Mouse (Mus musculus) intestine, embryonic 14.5 days (tissue): ENCODE data around the gene Pex11g. TPM values are rescaled to one million over a fixed set of nuclear protein-coding genes. Genes with fewer than 3 reads are reported as not detected.

ENCODE experiments used
- ATAC-seq: fragments of 200-750 bp; cut with Nextera tagmentation; replicated peaks from 2 replicates; pipeline ENCODE4 v1.8.0; 2017; ENCODE audit warnings: low read depth, moderate number of reproducible peaks, moderate TSS enrichment, moderate library complexity; ENCODE audit not compliant: low FRiP score, low TSS enrichment
- DNase-seq: peaks from one replicate; pipeline ENCODE4 v3.0.0-alpha.2; 2018; ENCODE audit warnings: low spot score
- H3K27ac ChIP-seq: fragments of 300-500 bp; sonication (generic); 2 replicates; pipeline ENCODE4 v1.5.1; 2014; ENCODE audit warnings: low read depth, mild to moderate bottlenecking, control low read depth
- H3K27me3 ChIP-seq: fragments of 300-500 bp; sonication (generic); replicated peaks from 2 replicates; pipeline ENCODE4 v1.6.1; 2014; ENCODE audit warnings: low read length, control low read depth; ENCODE audit not compliant: control insufficient read depth, insufficient read depth
- H3K36me3 ChIP-seq: fragments of 300-500 bp; sonication (generic); 2 replicates; pipeline ENCODE4 v1.6.1; 2014; ENCODE audit warnings: low read length, control low read depth; ENCODE audit not compliant: control insufficient read depth, insufficient read depth
- H3K4me1 ChIP-seq: fragments of 300-500 bp; sonication (generic); replicated peaks from 2 replicates; pipeline ENCODE4 v1.6.1; 2014; ENCODE audit warnings: low read length, control low read depth, mixed read lengths; ENCODE audit not compliant: control insufficient read depth, insufficient read depth
- H3K4me2 ChIP-seq: fragments of 300-500 bp; sonication (generic); 2 replicates; pipeline ENCODE4 v1.6.1; 2014; ENCODE audit warnings: low read length
- H3K4me3 ChIP-seq: fragments of 300-500 bp; sonication (generic); 2 replicates; pipeline ENCODE4 v1.5.1; 2014; ENCODE audit warnings: low read depth, low read length, control low read depth, mixed read lengths
- H3K9ac ChIP-seq: fragments of 300-500 bp; sonication (generic); 2 replicates; pipeline ENCODE4 v1.6.1; 2014; ENCODE audit warnings: mild to moderate bottlenecking, low read length
- H3K9me3 ChIP-seq: fragments of 300-500 bp; sonication (generic); 2 replicates; pipeline ENCODE4 v1.6.1; 2016; ENCODE audit warnings: low read length, control low read depth; ENCODE audit not compliant: control insufficient read depth
- WGBS: fragments of 180-500 bp; shearing (Covaris S2); extraction: QIAGEN DNeasy Blood & Tissue Kit; methylation state at CpG from one replicate; pipeline ENCODE4 v1.1.7; 2014; 5-methylcytosine and 5-hydroxymethylcytosine counted together
- polyA plus RNA-seq: library from polyadenylated mRNA; unstranded; fragments of >200 nt; fragmentation: Nextera tagmentation; extraction: Ambion mirVana; gene quantifications from 2 replicates; pipeline ENCODE4 v1.2.1, GENCODE M21; 2014

Pex11g gene
- polyA plus RNA-seq, 1 experiment from 2014 or later, result 5.1 TPM

DNA sequence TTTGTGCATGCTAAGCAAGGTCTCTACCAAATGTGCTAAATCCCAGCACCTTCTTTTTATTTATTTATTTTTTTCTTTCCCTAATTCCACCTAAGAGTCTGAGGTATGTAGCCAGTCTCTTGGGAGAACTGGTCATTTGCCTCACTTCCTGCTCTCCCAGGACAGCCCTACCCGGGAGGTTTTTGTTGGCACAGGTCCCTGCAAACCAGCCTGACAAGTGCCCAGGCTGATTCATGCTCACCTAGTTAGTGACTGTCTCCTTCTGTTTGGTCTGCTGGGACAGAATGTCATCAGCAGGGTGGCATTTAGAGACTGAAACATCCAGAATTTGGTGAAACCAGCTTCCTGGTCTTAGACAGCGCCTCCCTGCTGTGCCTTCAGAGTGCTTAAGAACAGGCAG lies 37.5 kb downstream of the Pex11g start:
- ATAC-seq (no peak), DNase-seq (no peak)
- H3K9ac ChIP-seq, result no peak overlapping the region
- H3K4me2 ChIP-seq, result no peak overlapping the region
- H3K27ac ChIP-seq, result no peak overlapping the region
- no peaks in the 10 kb centered on the region for H3K4me1 ChIP-seq
- H3K9me3 ChIP-seq, result no peaks in the 10 kb centered on the region
- H3K36me3 ChIP-seq, result peaks cover 66% of the 10 kb centered on the region
- H3K4me3 ChIP-seq, result no peak overlapping the region
- H3K27me3 ChIP-seq, result no peaks in the 10 kb centered on the region
- WGBS, result 87% methylated on average over 2 of the region's 2 CpGs

GRCm38 (mm10) chr8:3428426-3428825 lies 39.1 kb downstream of the Pex11g start:
- ATAC-seq, result no peak
- no peak overlapping the region for H3K9ac ChIP-seq
- H3K4me3 ChIP-seq, result no peak overlapping the region
- no peak overlapping the region for H3K4me2 ChIP-seq
- H3K36me3 ChIP-seq, result peaks cover 54% of the 10 kb centered on the region
- H3K9me3 ChIP-seq, result no peaks in the 10 kb centered on the region
- no peak for DNase-seq
- no peak overlapping the region for H3K27ac ChIP-seq
- no peaks in the 10 kb centered on the region for H3K4me1 ChIP-seq
- no peaks in the 10 kb centered on the region for H3K27me3 ChIP-seq
- WGBS, result 83% methylated on average over 2 of the region's 2 CpGs

DNA sequence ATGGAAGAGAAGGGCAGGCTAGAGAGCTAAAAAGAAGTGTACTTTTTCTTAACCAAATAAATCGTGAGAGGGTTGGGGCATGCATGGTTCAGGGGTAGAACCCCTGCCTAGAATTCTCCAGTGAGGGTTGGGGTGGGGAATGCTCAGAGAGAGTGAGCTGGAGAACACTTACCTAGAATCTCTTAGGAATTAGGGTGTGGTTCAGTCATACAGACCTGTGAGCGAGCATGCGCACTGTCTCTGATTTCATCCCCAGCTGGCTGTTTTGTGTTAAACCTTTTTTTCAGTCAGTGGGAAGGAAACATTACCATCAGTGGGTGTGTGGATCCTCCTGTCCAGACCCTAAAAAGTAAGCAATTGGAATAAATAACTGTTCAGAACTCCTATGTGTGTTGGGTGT lies 41.3 kb downstream of the Pex11g start:
- peaks cover 32% of the 10 kb centered on the region for H3K36me3 ChIP-seq
- no peak overlapping the region for H3K4me3 ChIP-seq
- 75% methylated on average over 3 of the region's 3 CpGs for WGBS
- H3K9ac ChIP-seq, result no peak overlapping the region
- H3K9me3 ChIP-seq, result no peaks in the 10 kb centered on the region
- DNase-seq (no peak), ATAC-seq (no peak)
- H3K27ac ChIP-seq, result no peak overlapping the region
- H3K27me3 ChIP-seq, result no peaks in the 10 kb centered on the region
- no peaks in the 10 kb centered on the region for H3K4me1 ChIP-seq
- H3K4me2 ChIP-seq, result no peak overlapping the region

GRCm38 (mm10) chr8:3425217-3425616 lies 42.3 kb downstream of the Pex11g start:
- DNase-seq (no peak), ATAC-seq (0 out of 2 replicates have a peak, but pooled peaks have one; percentile 45)
- no peak overlapping the region for H3K27ac ChIP-seq
- H3K4me3 ChIP-seq, result no peak overlapping the region
- no peaks in the 10 kb centered on the region for H3K9me3 ChIP-seq
- no peaks in the 10 kb centered on the region for H3K27me3 ChIP-seq
- H3K36me3 ChIP-seq, result peaks cover 27% of the 10 kb centered on the region
- no peak overlapping the region for H3K4me2 ChIP-seq
- no peaks in the 10 kb centered on the region for H3K4me1 ChIP-seq
- WGBS, result 81% methylated on average over 5 of the region's 5 CpGs
- H3K9ac ChIP-seq, result no peak overlapping the region

GRCm38 (mm10) chr8:3421507-3421906 lies 46.0 kb downstream of the Pex11g start:
- Histone ChIP-seq H3K4me2 (no peak overlapping the region), H3K27me3 (no peaks in the 10 kb centered on the region), H3K9me3 (no peaks in the 10 kb centered on the region), H3K27ac (no peak overlapping the region), H3K4me1 (peaks cover 7% of the 10 kb centered on the region), H3K9ac (no peak overlapping the region), H3K36me3 (no peaks in the 10 kb centered on the region), H3K4me3 (no peak overlapping the region)
- 85% methylated on average over 5 of the region's 5 CpGs for WGBS
- no peak for ATAC-seq
- DNase-seq, result no peak

GRCm38 (mm10) chr8:3420105-3420706 lies 47.3 kb downstream of the Pex11g start:
- Histone ChIP-seq H3K4me2 (no peak overlapping the region), H3K27me3 (no peaks in the 10 kb centered on the region), H3K9ac (no peak overlapping the region), H3K36me3 (no peaks in the 10 kb centered on the region), H3K4me3 (no peak overlapping the region), H3K9me3 (no peaks in the 10 kb centered on the region), H3K27ac (no peak overlapping the region), H3K4me1 (peaks cover 7% of the 10 kb centered on the region)
- no peak for ATAC-seq
- DNase-seq, result no peak
- WGBS, result 64% methylated on average over 10 of the region's 10 CpGs

GRCm38 (mm10) chr8:3418101-3418500 lies 49.4 kb downstream of the Pex11g start:
- Histone ChIP-seq H3K9me3 (no peaks in the 10 kb centered on the region), H3K4me2 (no peak overlapping the region), H3K4me1 (peaks cover 7% of the 10 kb centered on the region), H3K27ac (no peak overlapping the region), H3K36me3 (no peaks in the 10 kb centered on the region), H3K27me3 (no peaks in the 10 kb centered on the region), H3K4me3 (no peak overlapping the region), H3K9ac (no peak overlapping the region)
- WGBS, result 65% methylated on average over 1 of the region's 1 CpGs
- no peak for DNase-seq
- peak; percentile 71; the same call in 1 of the 2 replicates for ATAC-seq

GRCm38 (mm10) chr8:3417455-3417854 lies 50.0 kb downstream of the Pex11g start:
- Histone ChIP-seq H3K27me3 (no peaks in the 10 kb centered on the region), H3K36me3 (no peaks in the 10 kb centered on the region), H3K4me3 (no peak overlapping the region), H3K4me1 (peaks cover 7% of the 10 kb centered on the region), H3K9me3 (no peaks in the 10 kb centered on the region), H3K27ac (no peak overlapping the region), H3K9ac (no peak overlapping the region), H3K4me2 (no peak overlapping the region)
- 0 out of 2 replicates have a peak, but pooled peaks have one; percentile 29 for ATAC-seq
- no peak for DNase-seq
- WGBS, result 19% methylated on average over 8 of the region's 8 CpGs

- Histone ChIP-seq H3K9ac (no peak overlapping the region), H3K4me2 (no peak overlapping the region), H3K36me3 (no peaks in the 10 kb centered on the region), H3K27ac (no peak overlapping the region), H3K27me3 (no peaks in the 10 kb centered on the region), H3K4me3 (no peak overlapping the region), H3K4me1 (peaks cover 7% of the 10 kb centered on the region), H3K9me3 (no peaks in the 10 kb centered on the region)
- no peak for DNase-seq
- WGBS, result 50% methylated on average over 4 of the region's 4 CpGs
- ATAC-seq, result no peak
Measured at GRCm38 (mm10) chr8:3416846-3417245, 50.6 kb downstream of the Pex11g start.
